Comparison of ENCODE assay signal across 8 mouse cellular contexts in genomic region chr3:122984249-122985182, GRCm38 (mm10). TPM values are rescaled to one million over a fixed set of nuclear protein-coding genes. Genes with fewer than 3 reads are reported as not detected.
DNase-seq lines count a peak whose midpoint lies in the region; ATAC-seq and TF ChIP-seq lines count a peak whose summit lies in the region.

Gene Usp53, minus strand, starts transcription at chr3:122984510.

- under 1% methylated on average over 83 of the region's 94 CpGs for WGBS in hindbrain, embryonic 16.5 days

- H3K27me3 ChIP-seq in hindbrain, embryonic 16.5 days (replicated peaks; ENCODE audit: control insufficient read depth, insufficient read depth, low read length) = no peaks in the 10 kb centered on the region

- TF ChIP-seq CTCF in gastrocnemius, adult 2 months (IDR thresholded peaks at IDR 0.05) = no peak

- peak; percentile 88 for ATAC-seq in activated CD4-positive, CD25-positive, alpha-beta regulatory T cell, adult 4 months
- peak; percentile 85 for ATAC-seq in common myeloid progenitor, adult 5-6 weeks (replicated peaks; ENCODE audit: low read depth, poor library complexity, severe bottlenecking)
- peak; percentile 98 for ATAC-seq in hindbrain, embryonic 16.5 days

- DNase-seq in gastrocnemius, adult 2 months = peak; percentile 97
- DNase-seq in left cerebral cortex, adult 18-20 months (ENCODE audit: low spot score in 2 of 2) = peak; percentile 88 to 94
- peak; percentile 94 to 97 for DNase-seq in lung, postnatal 4 days
- DNase-seq in retina, postnatal 1 day = peak; percentile 98
- DNase-seq in thymus, postnatal 4 days = peak; percentile 93

- no peaks in the 10 kb centered on the region for H3K9me3 ChIP-seq in hindbrain, embryonic 16.5 days (ENCODE audit: control insufficient read depth, low read length)

- H3K4me1 ChIP-seq in hindbrain, embryonic 16.5 days (ENCODE audit: control insufficient read depth, insufficient read depth, low read depth, low read length) = 0 out of 2 replicates have a peak, but pooled peaks cover 2% of the 10 kb centered on the region

- intact Hi-C loops in gastrocnemius, adult 2 months (cut with DNase I) = loop anchor here (2.0 to 5.0 kb wide), 2 partner anchors 108 to 173 kb away; no protein-coding TSS in a partner anchor

- peak within 1 kb of the TSS; percentile 95 for H3K9ac ChIP-seq in hindbrain, embryonic 16.5 days (ENCODE audit: low read depth, low read length)

- no peaks in the 10 kb centered on the region for H3K36me3 ChIP-seq in hindbrain, embryonic 16.5 days (ENCODE audit: control insufficient read depth, insufficient read depth, low read length)

- H3K4me2 ChIP-seq in hindbrain, embryonic 16.5 days (ENCODE audit: low read length) = peak within 1 kb of the TSS; percentile 83

- peak within 1 kb of the TSS; percentile 99 for H3K27ac ChIP-seq in gastrocnemius, adult 2 months
- peak within 1 kb of the TSS; percentile 96 for H3K27ac ChIP-seq in hindbrain, embryonic 16.5 days (ENCODE audit: low read depth, low read length)

- H3K4me3 ChIP-seq in gastrocnemius, adult 2 months = peak within 1 kb of the TSS; percentile 93
- peak within 1 kb of the TSS; percentile 93 for H3K4me3 ChIP-seq in hindbrain, embryonic 16.5 days (ENCODE audit: low read length)

RNA-seq across cellular contexts. Expression of gene Usp53, which starts in this region (rescaled TPM):
- polyA plus RNA-seq in activated CD4-positive, CD25-positive, alpha-beta regulatory T cell, adult 4 months (2017; shearing (Covaris generic)) = 10 to 100 TPM; 10.9 to 14.1 TPM
- total RNA-seq in common myeloid progenitor, adult 5-6 weeks (2017) = 10.6 and 20.8 TPM in 2 replicates
- 10 to 100 TPM; 10.7 to 13.5 TPM for total RNA-seq in gastrocnemius, adult 2 months (2021)
- 10.2 and 12.2 TPM in 2 replicates for polyA plus RNA-seq in hindbrain, embryonic 16.5 days (2015; fragmentation: Nextera tagmentation; extraction: Ambion mirVana)
- 10 to 100 TPM; 28.8 to 28.9 TPM for total RNA-seq in left cerebral cortex, adult 18-20 months (2021)

Comparison
In these comparisons a context has a peak if more than half of its experiments do, and no peak if none do; other contexts are left out.
1. Peak in every context shown above with its lines: DNase-seq, ATAC-seq, H3K4me3 ChIP-seq and H3K27ac ChIP-seq.